Mouse (Mus musculus) hematopoietic stem cell, adult 5-6 weeks (primary cell): ENCODE measurements at regions not wholly inside any gene's neighbourhood (a gene's known extent, or its start where the extent isn't known, plus 50 kb on each side); places are given as distances from the start of the nearest gene placed in this dataset.

Source experiments
- ATAC-seq, 2 experiments: fragments of 125-278 bp in 1 of 2; replicated peaks in 1 of 2; 2 replicates each; pipeline ENCODE4 v1.8.0; 2016 to 2017; ENCODE audit warnings: inconsistent platforms in 2 of 2, mild to moderate bottlenecking in 2 of 2, moderate number of reproducible peaks in 2 of 2, low read depth in 1 of 2, moderate TSS enrichment in 1 of 2; ENCODE audit not compliant: low FRiP score in 2 of 2, poor library complexity in 2 of 2, severe bottlenecking in 2 of 2, insufficient read depth in 1 of 2, low TSS enrichment in 1 of 2

DNA sequence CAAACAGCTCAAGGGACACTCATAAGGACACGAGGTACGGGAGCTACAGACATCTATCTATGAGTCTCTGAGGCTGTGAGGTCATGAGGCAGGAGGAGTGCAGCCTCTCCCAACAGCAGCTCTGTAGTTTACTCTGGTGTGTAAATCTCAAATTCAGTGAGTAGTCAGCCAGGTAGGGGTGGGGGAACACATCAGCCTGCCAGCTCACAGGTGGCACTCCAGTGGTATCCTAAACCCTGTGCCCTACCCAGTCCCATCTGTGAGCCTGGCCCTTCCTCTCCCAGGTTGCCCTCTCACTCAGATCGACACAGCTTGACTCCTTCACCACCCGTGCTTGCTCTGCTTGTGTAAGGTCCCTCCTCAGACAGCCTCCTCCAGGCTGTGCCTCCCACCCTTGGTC, 202.2 kb downstream of the Sipa1l2 start:
- no peak for ATAC-seq

DNA sequence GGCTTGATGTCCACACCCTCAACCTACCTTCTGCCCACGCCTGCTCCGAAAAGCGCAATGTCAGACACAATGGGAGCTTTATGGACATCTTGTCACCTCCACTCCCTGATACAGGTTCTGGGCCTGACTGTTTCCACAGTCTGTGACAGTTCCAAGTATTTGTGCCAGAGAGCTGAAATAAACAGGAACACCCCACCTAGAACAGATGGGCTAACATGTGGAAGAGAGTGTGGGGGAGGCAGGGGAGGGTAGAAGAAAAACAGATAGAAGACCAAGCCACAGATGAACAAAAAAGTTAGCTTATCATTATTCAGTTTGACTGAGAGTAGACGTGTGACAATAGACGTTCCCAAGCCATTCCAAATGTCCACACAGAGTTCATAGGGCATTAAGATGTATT, 204.6 kb downstream of the Sipa1l2 start:
- ATAC-seq, result no peak

DNA sequence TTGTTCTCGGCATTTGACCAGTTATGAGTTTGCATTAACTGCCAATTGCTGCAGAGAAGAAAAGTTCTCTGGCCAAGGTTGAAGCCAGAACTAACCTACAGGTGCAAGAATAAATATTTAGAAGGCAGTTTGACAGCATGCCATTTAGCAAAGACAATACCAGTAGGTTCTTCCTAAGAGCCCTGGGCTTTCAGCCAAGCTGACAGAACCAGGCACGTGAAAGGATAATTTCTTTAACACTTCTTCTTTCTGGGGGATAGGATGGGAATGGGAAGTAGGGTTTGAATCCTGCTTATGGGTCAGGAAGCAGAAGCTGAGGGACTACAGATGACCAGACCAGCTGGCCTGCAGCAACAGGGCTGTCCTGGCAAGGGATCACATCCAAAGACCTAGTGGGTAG, 210.2 kb downstream of the Sipa1l2 start:
- no peak for ATAC-seq

DNA sequence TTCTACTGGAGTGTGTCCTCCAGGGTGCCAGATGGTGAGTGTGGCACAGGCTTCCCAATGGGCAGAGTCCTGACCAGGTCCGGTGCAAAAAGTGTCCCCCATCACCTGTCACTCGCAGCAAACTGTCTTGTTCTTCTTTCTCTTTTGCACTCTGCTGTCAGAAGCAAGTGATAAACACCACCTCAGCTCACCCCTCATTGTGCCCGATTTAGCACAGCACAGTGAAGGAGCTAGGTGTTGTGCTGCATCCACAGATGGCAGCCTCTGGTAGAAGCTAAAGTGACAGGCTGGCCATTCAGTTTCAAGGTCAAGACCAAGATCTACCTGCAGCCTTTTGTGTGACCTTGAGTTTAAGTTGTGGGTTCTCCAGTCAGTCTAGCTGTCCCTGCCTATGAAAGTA, 211.8 kb downstream of the Sipa1l2 start:
- ATAC-seq, result no peak

DNA sequence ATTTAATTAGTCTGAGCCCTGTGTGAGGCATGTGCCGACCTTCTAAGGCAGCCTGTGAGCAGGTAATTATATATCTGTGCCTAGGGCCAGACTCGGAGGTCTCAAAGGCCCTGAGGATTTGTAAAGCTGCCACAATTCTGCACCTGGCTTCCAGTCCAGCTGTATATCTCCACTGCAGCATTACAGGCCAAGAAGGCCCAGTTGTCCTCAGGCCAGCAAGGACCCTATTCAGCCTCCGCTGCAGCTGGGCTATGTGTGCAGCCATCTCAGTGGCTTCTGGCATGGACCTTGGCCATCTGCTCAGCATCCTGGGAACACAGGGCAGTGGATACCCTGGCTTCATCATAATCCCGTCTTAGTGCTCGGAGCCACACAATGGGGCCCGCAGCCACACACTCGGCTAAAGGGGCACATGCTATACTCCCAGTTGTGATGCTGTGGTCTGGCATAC, 214.5 kb downstream of the Sipa1l2 start:
- no peak for ATAC-seq

DNA sequence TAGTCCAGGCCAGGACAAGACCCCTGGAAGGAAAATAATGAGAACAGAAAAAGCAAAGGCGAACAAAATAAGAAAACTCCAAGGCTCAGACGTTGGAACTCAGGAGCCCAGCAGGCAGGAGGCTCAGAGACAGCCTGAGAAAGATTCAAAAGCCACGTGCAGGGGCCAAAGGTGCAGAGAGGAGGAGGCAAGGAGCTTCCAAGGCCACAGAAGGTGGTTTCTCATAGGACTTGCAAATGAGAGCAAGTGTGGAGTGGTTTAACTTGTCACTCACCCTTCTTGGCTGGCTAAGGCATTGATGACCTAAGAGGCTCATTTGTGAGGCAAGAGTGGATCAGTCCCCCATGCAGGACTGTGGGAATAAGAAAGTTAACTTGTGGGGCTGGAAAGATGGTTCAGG, 217.3 kb downstream of the Sipa1l2 start:
- ATAC-seq, result no peak

DNA sequence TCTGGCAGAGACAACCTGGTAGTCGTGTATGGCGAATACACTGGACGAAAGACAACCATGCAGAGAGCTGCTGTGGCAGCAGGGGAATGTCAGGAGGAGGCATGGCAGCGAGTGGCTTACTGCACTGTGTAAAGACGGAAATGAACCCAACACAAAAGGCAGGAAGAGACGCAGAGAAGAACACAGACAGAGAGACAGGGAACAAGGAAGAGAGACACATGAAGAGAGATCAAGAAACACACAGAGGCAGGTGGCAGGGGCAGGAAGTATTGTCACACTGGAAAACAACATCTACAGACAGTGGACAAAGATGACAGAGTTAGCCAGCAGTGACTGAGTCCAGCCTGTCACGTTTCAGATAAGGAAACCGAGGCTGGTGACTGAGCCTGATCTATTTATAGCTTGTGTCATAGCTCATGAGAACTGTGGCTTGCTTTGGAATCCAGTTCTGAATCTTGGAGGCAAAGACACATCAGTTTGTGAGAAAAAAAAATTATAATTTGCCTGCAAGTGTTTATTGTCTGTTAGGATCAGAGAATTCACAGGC, 218.0 kb downstream of the Sipa1l2 start:
- ATAC-seq, result no peak

DNA sequence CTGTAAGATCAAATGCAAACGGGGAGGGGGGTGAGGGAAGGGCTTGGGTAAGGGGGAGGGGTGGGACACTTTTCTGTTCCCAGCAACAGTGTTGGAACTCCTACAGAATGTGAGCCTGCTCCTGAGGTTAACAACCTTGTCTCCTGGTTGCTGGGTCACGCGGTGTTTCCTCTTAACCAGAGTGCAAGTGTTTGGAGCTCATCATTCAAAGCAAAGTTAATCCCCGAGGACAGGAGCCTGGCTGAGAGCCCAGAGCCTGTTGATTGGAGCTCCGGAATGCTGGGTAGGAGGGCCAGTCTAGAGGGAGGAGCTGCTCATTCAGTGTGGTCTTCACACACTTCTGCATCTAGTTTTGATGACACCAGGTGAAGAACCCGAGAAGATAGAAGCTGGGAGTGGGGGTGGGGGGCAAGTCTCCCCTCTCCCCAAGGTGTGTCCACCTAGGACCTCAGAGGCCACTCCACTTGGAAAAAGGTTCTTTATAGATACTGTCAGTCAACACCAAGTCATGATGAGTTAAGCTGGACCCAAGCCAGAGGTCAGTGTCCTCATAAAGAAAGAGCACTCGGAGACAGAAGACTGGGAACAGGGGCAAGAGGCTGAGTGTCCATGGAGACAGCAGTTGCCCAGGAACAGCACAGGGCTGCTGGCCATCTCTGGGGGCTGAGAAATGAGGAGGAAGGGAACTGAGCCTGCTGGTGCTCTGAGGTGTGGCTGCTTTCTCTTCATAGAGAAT, 220.2 kb downstream of the Sipa1l2 start:
- ATAC-seq, result no peak

DNA sequence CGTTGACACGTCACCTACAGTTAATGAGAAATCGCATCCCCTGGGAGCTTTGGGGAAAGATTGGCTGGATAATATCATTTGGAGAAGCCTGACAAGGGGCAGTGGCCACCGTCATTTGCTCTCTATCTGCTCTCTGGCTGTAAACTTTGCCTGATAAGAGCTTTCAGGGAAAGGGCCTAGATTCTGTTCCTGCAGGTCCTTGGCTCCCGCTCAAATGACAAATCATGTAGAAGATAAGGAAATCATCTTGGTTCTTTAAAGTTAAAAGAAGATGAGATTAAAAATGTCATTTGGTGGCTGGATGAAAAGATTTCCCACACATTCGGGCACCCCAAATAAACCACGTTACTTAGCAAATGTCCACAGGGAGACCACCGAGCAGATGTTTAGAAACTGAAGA, 223.4 kb downstream of the Sipa1l2 start:
- no peak for ATAC-seq

DNA sequence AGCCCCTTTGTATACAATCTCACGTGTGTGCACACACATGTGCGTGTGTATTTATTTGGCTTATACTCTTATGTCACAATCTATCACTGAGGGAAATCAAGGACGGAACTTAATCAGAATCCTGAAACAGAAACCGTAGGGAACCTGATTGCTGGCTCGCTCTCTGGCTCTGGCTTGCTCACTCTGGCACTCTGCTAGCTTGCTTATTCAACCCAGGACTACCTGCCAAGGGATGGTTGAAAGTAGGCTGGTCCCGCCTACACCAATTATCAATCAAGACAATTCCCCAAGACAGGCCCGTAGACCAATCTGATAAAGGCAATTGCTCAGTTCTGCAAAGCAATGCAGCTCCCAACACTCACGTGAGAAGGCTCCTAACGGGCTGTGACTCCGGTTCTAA, 224.0 kb downstream of the Sipa1l2 start:
- no peak for ATAC-seq

DNA sequence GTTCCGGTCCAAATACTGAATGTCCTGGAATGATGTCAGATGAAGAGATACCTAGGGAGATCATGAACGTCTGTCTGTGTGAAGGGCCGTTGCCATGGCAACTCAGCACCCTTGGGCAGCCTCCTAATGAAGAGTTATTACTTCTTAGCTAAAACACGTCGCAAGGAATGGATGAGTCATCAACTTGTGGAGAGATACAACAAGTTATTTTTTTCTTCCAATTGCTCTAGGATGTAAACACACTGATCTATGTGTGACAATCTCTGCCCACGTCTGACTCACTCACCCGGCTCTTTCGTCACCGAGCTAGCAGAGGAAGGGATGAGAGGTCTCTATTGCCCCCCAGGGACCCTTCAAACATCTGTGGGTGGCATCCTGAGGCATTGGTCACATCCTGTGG, 225.7 kb downstream of the Sipa1l2 start:
- no peak for ATAC-seq

DNA sequence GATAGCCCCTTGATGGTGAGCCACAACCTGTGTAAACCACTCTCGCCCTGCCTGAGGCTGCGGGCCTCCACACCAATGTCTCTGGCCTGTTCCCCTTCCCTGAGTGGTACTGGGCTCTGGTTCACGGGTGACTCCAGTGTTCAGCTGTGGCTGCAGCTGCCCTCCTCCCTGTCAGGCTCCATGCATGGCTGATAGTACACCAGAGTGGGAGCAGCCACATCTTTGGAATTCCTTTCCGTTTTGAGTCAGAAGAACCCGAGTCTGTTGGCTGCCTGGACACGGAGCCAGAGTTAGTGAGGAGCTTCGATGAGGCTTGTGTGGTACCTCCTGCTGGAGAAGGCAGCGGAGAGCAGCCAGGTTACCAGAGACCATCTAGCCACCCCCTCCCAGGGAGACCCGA, 227.1 kb downstream of the Sipa1l2 start:
- no peak for ATAC-seq

DNA sequence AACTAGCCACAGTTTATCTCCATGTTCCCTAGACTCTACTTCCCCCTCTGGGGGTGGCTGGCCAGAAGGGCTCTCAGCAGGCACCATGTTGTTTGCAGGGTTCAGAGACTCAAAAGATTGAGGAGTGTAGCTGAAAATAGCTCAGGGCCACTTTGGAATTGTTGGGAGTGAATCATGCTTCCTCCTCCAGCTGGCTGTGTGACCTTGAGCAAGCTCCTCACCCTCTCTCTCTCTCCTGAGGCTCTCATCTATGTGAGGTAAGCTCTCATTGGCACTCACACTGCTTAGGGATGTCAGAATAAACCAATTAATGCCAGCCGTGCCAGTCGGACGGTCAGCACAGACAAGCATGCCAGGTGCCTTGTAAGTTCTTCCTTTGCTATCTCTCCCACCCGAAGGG, 228.0 kb downstream of the Sipa1l2 start:
- no peak for ATAC-seq

DNA sequence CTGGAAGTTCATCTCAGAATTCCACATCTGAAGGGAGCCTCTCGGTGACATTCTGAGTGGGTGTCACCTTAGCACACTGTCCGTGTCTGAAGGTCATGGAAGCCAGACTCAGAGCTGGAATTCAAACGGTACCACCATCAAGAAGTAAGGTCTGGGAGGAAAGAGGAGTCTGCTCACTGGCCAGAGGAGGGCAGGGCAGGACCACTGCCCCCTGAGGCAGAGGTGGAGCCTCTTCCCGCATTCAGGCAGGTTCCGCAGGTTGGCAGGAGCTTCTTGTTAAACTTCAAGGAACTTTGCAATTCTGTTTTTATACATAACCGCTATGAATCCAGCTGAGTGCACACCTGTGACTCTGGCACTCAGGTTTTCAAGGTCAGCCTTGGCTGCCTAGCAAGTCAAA, 231.4 kb downstream of the Sipa1l2 start:
- ATAC-seq, result peak in 1 of 2 experiments; percentile 27; a peak in 1 of 4 replicates

DNA sequence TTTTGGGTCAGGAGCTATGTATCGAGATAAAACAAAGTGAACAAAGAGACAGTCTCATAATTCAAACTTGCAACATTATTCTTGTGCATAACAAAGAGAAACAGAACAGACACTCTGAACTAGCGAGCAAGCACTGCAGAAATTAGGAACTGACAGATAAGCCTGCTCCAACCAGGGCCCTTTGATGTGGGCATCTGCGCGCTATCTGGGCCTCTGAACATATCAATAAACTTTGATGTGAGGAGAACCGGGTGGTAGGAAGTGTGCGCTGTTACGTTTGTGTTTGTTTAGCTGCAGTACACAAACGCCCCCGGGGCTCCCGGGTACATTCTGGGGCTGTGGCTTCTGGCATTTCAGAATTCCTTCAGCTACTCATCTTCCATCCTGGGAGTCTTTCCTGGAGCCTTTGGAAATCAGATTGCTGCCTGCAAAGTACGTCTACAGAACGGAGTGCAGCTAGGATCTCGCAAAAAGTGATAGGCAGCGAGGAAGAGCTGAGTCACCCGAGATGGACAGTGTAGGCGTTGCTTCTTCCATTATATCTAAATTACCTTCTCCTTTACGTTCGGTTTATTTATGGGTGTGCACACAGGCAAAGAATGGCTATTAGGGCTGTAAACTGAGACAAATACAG, 232.0 kb downstream of the Sipa1l2 start:
- no peak for ATAC-seq

DNA sequence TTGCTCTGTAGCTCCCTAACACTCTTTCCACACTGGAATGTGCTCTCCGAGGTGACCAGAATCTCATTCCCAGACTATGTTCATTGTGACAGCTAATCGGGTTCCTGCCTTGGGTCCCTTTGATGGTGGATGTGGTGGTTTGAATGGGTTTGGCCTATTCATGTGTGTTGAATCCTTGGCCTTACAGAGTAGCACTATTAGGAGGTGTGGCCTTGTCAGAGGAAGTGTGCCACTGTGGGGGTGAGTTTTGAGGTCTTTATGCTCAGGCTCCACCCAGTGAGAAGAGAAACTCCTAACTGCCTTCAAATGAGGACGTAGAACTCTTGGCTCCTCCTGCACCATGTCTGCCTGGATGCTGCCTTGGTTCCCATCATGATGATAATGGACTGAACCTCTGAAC, 232.8 kb downstream of the Sipa1l2 start:
- ATAC-seq, result peak in 1 of 2 experiments; percentile 65; a peak in 2 of 4 replicates

DNA sequence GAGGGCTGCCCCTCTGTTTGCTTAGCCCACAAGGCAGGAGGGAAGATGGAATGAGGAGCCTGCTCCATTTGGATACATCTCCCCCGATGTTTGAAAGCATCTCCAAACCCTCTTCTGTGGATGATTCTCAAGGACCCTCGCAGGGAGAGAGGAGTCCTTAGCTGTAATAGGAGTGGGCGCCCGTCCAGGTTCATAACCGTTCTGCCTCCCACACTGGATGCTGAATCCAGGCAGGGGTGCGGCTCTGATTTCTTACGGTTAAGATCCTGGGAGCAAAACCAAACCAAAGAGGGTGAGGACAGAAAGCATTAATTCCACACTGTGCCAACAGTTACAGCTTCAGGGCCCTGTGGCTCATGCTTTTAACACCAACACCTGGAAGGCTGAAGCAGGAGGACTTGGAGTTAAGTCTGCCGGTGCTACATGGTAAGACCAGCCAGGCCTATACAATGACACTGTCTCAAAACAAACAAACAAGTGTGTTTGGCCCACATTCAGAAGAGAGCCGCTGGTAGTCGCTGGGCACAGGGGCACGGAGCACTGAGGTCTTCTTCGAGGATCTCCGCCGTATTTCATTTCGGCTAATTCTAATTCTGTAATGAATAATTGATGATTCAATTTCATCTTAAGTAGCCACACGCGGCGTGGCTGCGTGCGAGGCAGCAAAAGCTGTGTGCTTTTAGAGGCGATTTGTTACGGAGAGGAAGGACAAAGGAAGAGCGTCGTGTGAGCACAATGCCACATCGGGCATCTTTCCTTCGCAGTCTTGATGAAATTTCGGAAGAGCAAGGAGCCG, 233.8 kb downstream of the Sipa1l2 start:
- no peak for ATAC-seq

DNA sequence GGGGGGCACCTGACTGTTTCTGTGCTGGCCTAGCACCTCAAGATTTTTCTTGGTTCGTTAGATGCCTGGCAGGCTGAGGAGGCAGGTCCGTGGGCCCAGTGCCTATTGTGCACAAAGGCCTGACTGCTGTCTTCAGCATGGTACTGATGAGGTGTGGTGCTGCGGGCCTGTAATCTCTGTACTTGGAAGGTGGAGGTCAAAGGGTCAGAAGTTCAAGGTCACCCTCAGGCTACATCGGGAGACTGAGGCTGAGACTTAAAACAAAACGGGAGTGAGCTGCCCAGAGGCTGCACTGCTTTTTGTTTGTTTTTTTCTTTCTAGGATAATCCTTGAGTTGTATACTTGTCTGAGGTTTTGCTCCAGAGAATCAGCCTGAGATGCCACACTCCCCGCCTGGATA, 234.4 kb downstream of the Sipa1l2 start:
- no peak for ATAC-seq
